Comparison of ENCODE assay signal across 8 mouse cellular contexts in the genomic region with DNA sequence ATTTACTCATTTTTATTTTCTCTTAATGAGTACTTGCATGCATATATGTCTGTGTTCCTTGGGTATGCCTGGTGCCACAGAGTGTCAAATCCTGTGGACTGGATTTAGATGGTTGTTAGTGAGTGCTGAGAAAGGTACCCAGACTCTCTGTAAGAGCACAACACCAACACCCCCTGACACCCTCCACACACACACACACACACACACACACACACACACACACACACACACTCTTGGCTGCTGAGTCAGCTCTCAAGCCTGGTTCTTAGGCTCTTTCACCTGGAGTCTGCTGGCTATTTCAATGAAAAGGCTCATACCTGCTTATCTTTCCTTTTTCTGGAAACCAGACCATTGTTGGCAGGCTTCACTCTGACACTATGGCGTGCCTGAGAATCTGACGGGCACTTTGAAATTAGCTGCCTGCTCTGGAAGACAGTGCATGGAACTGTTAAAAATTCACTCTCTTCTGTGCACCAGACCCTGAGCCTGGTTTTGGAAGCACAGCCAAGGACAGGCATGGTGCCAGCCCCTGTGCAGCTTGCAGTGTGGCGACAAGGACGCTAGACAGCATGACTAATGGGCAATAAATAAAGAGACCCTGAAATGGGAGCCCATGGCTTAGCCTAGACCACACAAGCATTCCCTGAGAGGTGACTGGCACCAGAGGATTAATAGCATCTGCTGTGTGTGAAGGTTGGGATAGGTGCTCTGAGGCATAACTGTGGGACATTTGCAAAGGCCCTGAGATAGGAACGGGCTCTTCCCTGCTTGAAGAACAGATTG. TPM values are rescaled to one million over a fixed set of nuclear protein-coding genes. Genes with fewer than 3 reads are reported as not detected.
DNase-seq lines count a peak whose midpoint lies in the region; ATAC-seq and TF ChIP-seq lines count a peak whose summit lies in the region.

No protein-coding gene starts in this region.

- H3K9me3 ChIP-seq in forebrain, embryonic 13.5 days (replicated peaks): no peaks in the 10 kb centered on the region; the same call in 1 of the 2 replicates
- H3K9me3 ChIP-seq in forebrain, embryonic 10.5 days: 0 out of 2 replicates have a peak, but pooled peaks cover 5% of the 10 kb centered on the region
- no peaks in the 10 kb centered on the region for H3K9me3 ChIP-seq in forebrain, postnatal 0 days (ENCODE audit: low read length)
- H3K9me3 ChIP-seq in kidney, embryonic 15.5 days (replicated peaks): no peaks in the 10 kb centered on the region
- H3K9me3 ChIP-seq in midbrain, embryonic 12.5 days: no peaks in the 10 kb centered on the region
- no peaks in the 10 kb centered on the region for H3K9me3 ChIP-seq in intestine, embryonic 16.5 days (ENCODE audit: control insufficient read depth, low read length)

- TF ChIP-seq CTCF in forebrain, postnatal 0 days (IDR thresholded peaks at IDR 0.05; ENCODE audit: low read depth): 0 out of 2 replicates have a peak, but pooled peaks have one; percentile 4

- no peak overlapping the region for H3K4me2 ChIP-seq in forebrain, embryonic 13.5 days
- H3K4me2 ChIP-seq in forebrain, postnatal 0 days (ENCODE audit: low read depth): no peak overlapping the region
- H3K4me2 ChIP-seq in kidney, embryonic 15.5 days: no peak overlapping the region
- no peak overlapping the region for H3K4me2 ChIP-seq in midbrain, embryonic 12.5 days (replicated peaks)
- no peak overlapping the region for H3K4me2 ChIP-seq in intestine, embryonic 16.5 days (ENCODE audit: low read depth, low read length)

- no peak overlapping the region; the same call in 1 of the 2 replicates for H3K27ac ChIP-seq in forebrain, embryonic 13.5 days
- H3K27ac ChIP-seq in forebrain, embryonic 10.5 days: no peak overlapping the region
- 0 out of 2 replicates have a peak overlapping the region, but pooled peaks have one; percentile 9 for H3K27ac ChIP-seq in forebrain, postnatal 0 days (ENCODE audit: low read depth, low read length)
- no peak overlapping the region; the same call in 1 of the 2 replicates for H3K27ac ChIP-seq in kidney, embryonic 15.5 days
- no peak overlapping the region for H3K27ac ChIP-seq in midbrain, embryonic 12.5 days (replicated peaks)
- no peak overlapping the region for H3K27ac ChIP-seq in intestine, embryonic 16.5 days (ENCODE audit: low read length)

- ATAC-seq in forebrain, embryonic 13.5 days: peak; percentile 98
- peak; percentile 88 for ATAC-seq in forebrain, postnatal 0 days
- ATAC-seq in kidney, embryonic 15.5 days (replicated peaks; ENCODE audit: low FRiP score): peak; percentile 92
- ATAC-seq in midbrain, embryonic 12.5 days (ENCODE audit: low FRiP score, low read depth): peak; percentile 62; the same call in 1 of the 2 replicates
- ATAC-seq in intestine, embryonic 16.5 days: no peak

- no peak overlapping the region for H3K9ac ChIP-seq in forebrain, embryonic 13.5 days
- no peak overlapping the region for H3K9ac ChIP-seq in forebrain, postnatal 0 days
- H3K9ac ChIP-seq in kidney, embryonic 15.5 days: no peak overlapping the region
- H3K9ac ChIP-seq in midbrain, embryonic 12.5 days (replicated peaks): no peak overlapping the region
- no peak overlapping the region for H3K9ac ChIP-seq in intestine, embryonic 16.5 days (ENCODE audit: low read depth, low read length)

- DNase-seq in forebrain, embryonic 10.5 days (ENCODE audit: extremely low spot score, low spot score): no peak
- DNase-seq in adrenal gland, adult 18-20 months (ENCODE audit: low spot score in 2 of 2): peak; percentile 40 to 70
- DNase-seq in forebrain, postnatal 0 days: peak; percentile 82
- no peak for DNase-seq in urinary bladder, postnatal 25 days (ENCODE audit: low spot score)

- H3K4me3 ChIP-seq in forebrain, embryonic 13.5 days: no peak overlapping the region
- H3K4me3 ChIP-seq in forebrain, embryonic 10.5 days: no peak overlapping the region
- H3K4me3 ChIP-seq in forebrain, postnatal 0 days (ENCODE audit: low read depth, low read length): no peak overlapping the region
- H3K4me3 ChIP-seq in kidney, embryonic 15.5 days (replicated peaks): no peak overlapping the region
- H3K4me3 ChIP-seq in midbrain, embryonic 12.5 days: no peak overlapping the region
- H3K4me3 ChIP-seq in intestine, embryonic 16.5 days (ENCODE audit: low read length): no peak overlapping the region

- no peaks in the 10 kb centered on the region for H3K36me3 ChIP-seq in forebrain, embryonic 13.5 days (ENCODE audit: poor library complexity, severe bottlenecking)
- peaks cover 5% of the 10 kb centered on the region for H3K36me3 ChIP-seq in forebrain, embryonic 10.5 days (replicated peaks)
- H3K36me3 ChIP-seq in forebrain, postnatal 0 days (ENCODE audit: insufficient read depth): no peaks in the 10 kb centered on the region
- no peaks in the 10 kb centered on the region for H3K36me3 ChIP-seq in kidney, embryonic 15.5 days
- H3K36me3 ChIP-seq in midbrain, embryonic 12.5 days: no peaks in the 10 kb centered on the region
- no peaks in the 10 kb centered on the region for H3K36me3 ChIP-seq in intestine, embryonic 16.5 days (ENCODE audit: control insufficient read depth, insufficient read depth, low read length)

- WGBS in forebrain, embryonic 13.5 days: 33% methylated on average over 5 of the region's 5 CpGs
- WGBS in forebrain, embryonic 10.5 days: 77% methylated on average over 5 of the region's 5 CpGs
- 22% methylated on average over 5 of the region's 5 CpGs for WGBS in forebrain, postnatal 0 days
- WGBS in kidney, embryonic 15.5 days: 19% methylated on average over 5 of the region's 5 CpGs
- 61% methylated on average over 5 of the region's 5 CpGs for whole genome bisulfite sequencing in midbrain, embryonic 12.5 days
- 40% methylated on average over 5 of the region's 5 CpGs for WGBS in intestine, embryonic 16.5 days

- H3K4me1 ChIP-seq in forebrain, embryonic 13.5 days: peaks cover 16% of the 10 kb centered on the region
- 0 out of 2 replicates have a peak, but pooled peaks cover 5% of the 10 kb centered on the region for H3K4me1 ChIP-seq in forebrain, embryonic 10.5 days
- H3K4me1 ChIP-seq in forebrain, postnatal 0 days (ENCODE audit: insufficient read depth): 0 out of 2 replicates have a peak, but pooled peaks cover 8% of the 10 kb centered on the region
- peaks cover 17% of the 10 kb centered on the region for H3K4me1 ChIP-seq in kidney, embryonic 15.5 days
- peaks cover 8% of the 10 kb centered on the region for H3K4me1 ChIP-seq in midbrain, embryonic 12.5 days
- no peaks in the 10 kb centered on the region for H3K4me1 ChIP-seq in intestine, embryonic 16.5 days (ENCODE audit: control insufficient read depth, insufficient read depth, low read length)

- no peaks in the 10 kb centered on the region for H3K27me3 ChIP-seq in forebrain, embryonic 13.5 days
- H3K27me3 ChIP-seq in forebrain, embryonic 10.5 days (ENCODE audit: poor library complexity, severe bottlenecking): no peaks in the 10 kb centered on the region
- H3K27me3 ChIP-seq in forebrain, postnatal 0 days (ENCODE audit: insufficient read depth, low read length): no peaks in the 10 kb centered on the region
- H3K27me3 ChIP-seq in kidney, embryonic 15.5 days: 0 out of 2 replicates have a peak, but pooled peaks cover 3% of the 10 kb centered on the region
- H3K27me3 ChIP-seq in midbrain, embryonic 12.5 days: no peaks in the 10 kb centered on the region
- no peaks in the 10 kb centered on the region for H3K27me3 ChIP-seq in intestine, embryonic 16.5 days (replicated peaks; ENCODE audit: control insufficient read depth, insufficient read depth, low read length)

RNA-seq across cellular contexts. Expression of gene Kank1, which starts 49.2 kb away (rescaled TPM):
- polyA plus RNA-seq in forebrain, embryonic 13.5 days (2015; fragmentation: Nextera tagmentation; extraction: Ambion mirVana): 2.7 and 3.1 TPM in 2 replicates
- polyA plus RNA-seq in forebrain, embryonic 10.5 days (2016; fragmentation: Nextera tagmentation; extraction: Ambion mirVana): 19.3 and 19.6 TPM in 2 replicates
- 10 to 100 TPM; 11.2 to 17.6 TPM for total RNA-seq in adrenal gland, adult 18-20 months (2021)
- total RNA-seq in forebrain, postnatal 0 days (2014; rRNA removed): 10.4 and 10.8 TPM in 2 replicates
- polyA plus RNA-seq in forebrain, postnatal 0 days (2015; fragmentation: Nextera tagmentation; extraction: Ambion mirVana): 2.7 and 3.9 TPM in 2 replicates
- 26.2 and 26.5 TPM in 2 replicates for polyA plus RNA-seq in kidney, embryonic 15.5 days (2015; fragmentation: Nextera tagmentation; extraction: Ambion mirVana)
- polyA plus RNA-seq in midbrain, embryonic 12.5 days (2016; fragmentation: Nextera tagmentation; extraction: Ambion mirVana): 10.8 and 14.4 TPM in 2 replicates
- polyA plus RNA-seq in intestine, embryonic 16.5 days (2015; fragmentation: Nextera tagmentation; extraction: Ambion mirVana): 15.5 and 16.1 TPM in 2 replicates

Comparison
In these comparisons a context has a peak if more than half of its experiments do, and no peak if none do; other contexts are left out.
1. DNase-seq: peak in adrenal gland, adult 18-20 months (2 of 2) and forebrain, postnatal 0 days (single experiment); none in forebrain, embryonic 10.5 days (single experiment) and urinary bladder, postnatal 25 days (single experiment).